Mouse (Mus musculus) midbrain, embryonic 14.5 days (tissue): ENCODE results near the gene Dlgap1. TPM values are rescaled to one million over a fixed set of nuclear protein-coding genes. Genes with fewer than 3 reads are reported as not detected.

Source experiments
- ATAC-seq: fragments of 200-750 bp; cut with Nextera tagmentation; 2 replicates; pipeline ENCODE4 v1.8.0; 2017; ENCODE audit warnings: moderate number of reproducible peaks, moderate library complexity; ENCODE audit not compliant: low FRiP score, low TSS enrichment
- DNase-seq: peaks from one replicate; pipeline ENCODE4 v3.0.0-alpha.2; 2015
- H3K27ac ChIP-seq: fragments of 300-500 bp; sonication (generic); replicated peaks from 2 replicates; pipeline ENCODE4 v1.5.1; 2014; ENCODE audit warnings: mild to moderate bottlenecking, low read depth, low read length, moderate library complexity
- H3K27me3 ChIP-seq: fragments of 300-500 bp; sonication (generic); 2 replicates; pipeline ENCODE4 v1.6.1; 2014; ENCODE audit warnings: low read length, control low read depth, mixed read lengths; ENCODE audit not compliant: control insufficient read depth, insufficient read depth
- H3K36me3 ChIP-seq: fragments of 300-500 bp; sonication (generic); 2 replicates; pipeline ENCODE4 v1.6.1; 2014; ENCODE audit warnings: low read length, control low read depth; ENCODE audit not compliant: control insufficient read depth, insufficient read depth
- H3K4me1 ChIP-seq: fragments of 300-500 bp; sonication (generic); 2 replicates; pipeline ENCODE4 v1.6.1; 2014; ENCODE audit warnings: mild to moderate bottlenecking, antibody characterized with exemption, low read length, control low read depth; ENCODE audit not compliant: control insufficient read depth, insufficient read depth
- H3K4me2 ChIP-seq: fragments of 300-500 bp; sonication (generic); 2 replicates; pipeline ENCODE4 v1.6.1; 2014; ENCODE audit warnings: mild to moderate bottlenecking, low read length, moderate library complexity
- H3K4me3 ChIP-seq: fragments of 300-500 bp; sonication (generic); replicated peaks from 2 replicates; pipeline ENCODE4 v1.5.1; 2014; ENCODE audit warnings: low read depth, low read length
- H3K9ac ChIP-seq: fragments of 300-500 bp; sonication (generic); replicated peaks from 2 replicates; pipeline ENCODE4 v1.6.1; 2014; ENCODE audit warnings: mild to moderate bottlenecking, low read length, moderate library complexity
- H3K9me3 ChIP-seq: fragments of 300-500 bp; sonication (generic); 2 replicates; pipeline ENCODE4 v1.6.1; 2016; ENCODE audit warnings: low read length, control low read depth, mixed read lengths; ENCODE audit not compliant: control insufficient read depth
- WGBS: fragments of 180-500 bp; shearing (Covaris S2); extraction: QIAGEN DNeasy Blood & Tissue Kit; methylation state at CpG from one replicate; pipeline ENCODE4 v1.1.7; 2014; 5-methylcytosine and 5-hydroxymethylcytosine counted together
- polyA plus RNA-seq: library from polyadenylated mRNA; unstranded; fragments of >200 nt; fragmentation: Nextera tagmentation; extraction: Ambion mirVana; gene quantifications from 2 replicates; pipeline ENCODE4 v1.2.1, GENCODE M21; 2014

The Dlgap1 gene
- polyA plus RNA-seq, 1 experiment from 2014 or later: 15.7 TPM

DNA sequence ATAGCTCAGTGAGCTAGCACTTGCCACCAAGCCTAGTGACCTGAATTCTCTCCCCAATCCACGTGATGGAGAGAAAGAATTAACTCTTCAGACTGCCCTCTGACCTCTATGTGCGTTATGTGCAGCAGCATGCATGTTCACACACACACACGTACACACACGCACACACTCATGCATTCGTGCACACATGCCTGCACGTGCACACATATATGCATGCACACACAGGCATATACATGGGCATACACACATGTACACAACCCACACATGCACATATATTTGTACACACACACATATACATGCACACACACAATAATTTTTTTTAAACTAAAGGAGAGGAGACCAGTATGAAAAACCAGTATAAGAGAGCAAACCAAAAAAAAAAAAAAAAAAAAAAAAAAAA lies 465.7 kb downstream of the Dlgap1 start:
- WGBS: 88% methylated on average over 6 of the region's 6 CpGs
- no peak overlapping the region for H3K4me2 ChIP-seq
- no peaks in the 10 kb centered on the region; the same call in 1 of the 2 replicates for H3K4me1 ChIP-seq
- no peaks in the 10 kb centered on the region for H3K27me3 ChIP-seq
- ATAC-seq (no peak), DNase-seq (no peak)
- no peak overlapping the region for H3K4me3 ChIP-seq
- no peaks in the 10 kb centered on the region for H3K36me3 ChIP-seq
- no peak overlapping the region for H3K9ac ChIP-seq
- no peak overlapping the region for H3K27ac ChIP-seq
- H3K9me3 ChIP-seq: no peaks in the 10 kb centered on the region

DNA sequence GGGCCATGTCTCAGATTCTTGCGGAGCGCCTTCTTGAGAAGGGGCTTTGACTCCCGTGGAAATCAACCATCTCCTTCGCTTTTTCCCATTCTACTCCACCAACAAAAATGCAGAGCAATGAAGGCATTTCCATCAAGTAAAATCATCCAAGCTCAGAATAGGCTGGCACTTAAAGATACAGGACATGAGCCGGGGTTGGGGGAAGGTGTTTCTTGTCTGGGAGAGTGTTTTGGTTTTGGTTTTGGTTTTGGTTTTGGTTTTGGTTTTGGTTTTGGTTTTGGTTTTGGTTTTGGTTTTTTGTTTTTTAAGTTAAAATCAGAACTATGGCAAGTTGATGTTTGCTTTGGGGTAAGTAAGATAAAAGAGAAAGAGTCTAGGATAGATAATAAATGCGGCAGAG lies 466.7 kb downstream of the Dlgap1 start:
- no peaks in the 10 kb centered on the region for H3K36me3 ChIP-seq
- no peak for ATAC-seq
- no peaks in the 10 kb centered on the region for H3K9me3 ChIP-seq
- H3K27ac ChIP-seq: no peak overlapping the region
- no peaks in the 10 kb centered on the region for H3K4me1 ChIP-seq
- no peaks in the 10 kb centered on the region for H3K27me3 ChIP-seq
- no peak overlapping the region for H3K9ac ChIP-seq
- no peak overlapping the region for H3K4me3 ChIP-seq
- H3K4me2 ChIP-seq: no peak overlapping the region
- WGBS: 89% methylated on average over 6 of the region's 6 CpGs
- DNase-seq: no peak

DNA sequence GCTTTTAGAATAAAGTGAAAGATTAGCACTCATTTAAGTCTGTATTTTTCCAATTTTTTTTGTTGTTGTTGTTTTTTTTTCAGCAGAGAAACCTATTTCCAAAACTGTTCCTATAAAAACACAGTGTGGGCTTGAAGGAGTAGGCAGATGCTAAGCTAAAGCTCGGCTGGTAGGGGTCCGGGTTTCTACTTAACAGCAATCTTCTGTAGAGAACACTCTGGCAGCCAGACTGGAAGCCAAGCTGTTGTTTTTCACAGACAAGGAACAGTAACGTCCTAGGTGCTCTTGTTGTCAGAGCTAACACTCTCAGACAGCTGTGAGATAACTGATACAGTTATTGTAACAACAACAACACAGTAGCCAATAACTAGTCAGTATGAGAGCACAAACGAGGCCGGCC lies 468.4 kb downstream of the Dlgap1 start:
- no peaks in the 10 kb centered on the region for H3K27me3 ChIP-seq
- DNase-seq (no peak), ATAC-seq (no peak)
- no peaks in the 10 kb centered on the region for H3K9me3 ChIP-seq
- H3K36me3 ChIP-seq: no peaks in the 10 kb centered on the region
- no peak overlapping the region for H3K27ac ChIP-seq
- WGBS: 77% methylated on average over 5 of the region's 5 CpGs
- H3K9ac ChIP-seq: no peak overlapping the region
- H3K4me1 ChIP-seq: no peaks in the 10 kb centered on the region
- no peak overlapping the region for H3K4me3 ChIP-seq
- no peak overlapping the region for H3K4me2 ChIP-seq

DNA sequence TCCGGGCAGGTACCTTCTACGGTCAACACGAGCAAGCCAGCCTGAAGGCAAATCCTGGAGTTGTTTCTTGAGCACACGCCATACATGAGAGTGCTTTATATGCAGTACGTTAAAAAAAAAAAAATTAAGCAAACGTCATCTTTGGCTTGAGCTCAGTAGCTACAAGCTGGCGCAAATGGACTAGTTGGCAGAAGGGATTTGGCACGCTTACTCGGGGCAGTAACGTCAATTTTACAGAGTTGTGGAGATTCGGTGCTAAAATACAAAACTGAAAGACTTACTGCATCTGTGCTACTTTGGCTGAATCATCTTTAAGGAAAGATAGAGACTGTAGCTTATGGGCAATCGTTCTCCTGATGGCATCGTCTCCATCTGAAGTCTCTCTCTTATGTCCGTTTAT lies 474.1 kb downstream of the Dlgap1 start:
- Histone ChIP-seq H3K27me3 (no peaks in the 10 kb centered on the region), H3K9me3 (no peaks in the 10 kb centered on the region), H3K4me1 (no peaks in the 10 kb centered on the region), H3K4me2 (no peak overlapping the region), H3K27ac (no peak overlapping the region), H3K4me3 (no peak overlapping the region), H3K36me3 (no peaks in the 10 kb centered on the region), H3K9ac (no peak overlapping the region)
- no peak for ATAC-seq
- no peak for DNase-seq
- WGBS: 91% methylated on average over 14 of the region's 14 CpGs

DNA sequence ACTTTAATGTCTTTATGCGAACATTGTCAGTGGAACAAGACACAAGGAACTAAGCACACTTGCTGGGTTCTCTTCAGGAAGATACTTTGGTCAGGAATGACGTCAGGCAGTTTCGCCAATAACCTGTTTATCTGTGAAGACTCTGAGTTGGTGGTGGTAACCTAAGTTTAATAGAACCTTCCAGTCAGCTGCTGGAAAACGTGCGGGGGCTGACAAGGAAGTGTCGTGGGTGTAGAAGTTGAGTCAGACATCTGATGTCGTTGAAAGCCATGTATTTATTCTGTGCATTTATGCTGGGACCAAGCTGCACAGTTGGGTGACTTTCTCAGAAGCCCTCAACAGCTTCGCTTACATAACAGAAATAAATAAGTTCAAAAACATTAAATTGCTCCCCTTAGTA lies 477.6 kb downstream of the Dlgap1 start:
- no peaks in the 10 kb centered on the region for H3K27me3 ChIP-seq
- H3K27ac ChIP-seq: no peak overlapping the region
- 88% methylated on average over 8 of the region's 8 CpGs for WGBS
- H3K9me3 ChIP-seq: no peaks in the 10 kb centered on the region
- no peak for ATAC-seq
- no peak overlapping the region for H3K4me2 ChIP-seq
- no peak overlapping the region for H3K9ac ChIP-seq
- no peak overlapping the region for H3K4me3 ChIP-seq
- DNase-seq: no peak
- no peaks in the 10 kb centered on the region for H3K4me1 ChIP-seq
- H3K36me3 ChIP-seq: no peaks in the 10 kb centered on the region

DNA sequence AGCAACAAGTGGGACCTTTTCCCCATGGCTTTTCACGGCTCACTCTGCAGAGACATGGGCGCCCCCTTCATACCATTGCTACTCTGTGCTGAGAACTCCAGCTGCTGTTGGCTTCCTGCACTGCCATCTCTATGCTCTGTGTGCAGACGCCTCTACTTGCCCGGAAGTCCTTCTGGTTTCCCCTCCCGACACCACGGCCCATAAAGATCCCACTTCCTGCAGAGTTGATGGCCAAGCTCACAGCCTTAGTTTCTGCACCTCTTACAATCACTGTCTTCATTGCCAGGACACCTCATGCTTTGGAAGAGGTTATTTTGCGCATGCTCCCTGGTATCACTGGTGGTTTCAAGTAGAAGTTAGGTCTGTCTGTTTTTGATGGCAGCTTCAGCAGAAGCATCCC lies 486.2 kb downstream of the Dlgap1 start:
- no peak overlapping the region for H3K4me2 ChIP-seq
- H3K4me3 ChIP-seq: no peak overlapping the region
- no peak overlapping the region for H3K27ac ChIP-seq
- H3K36me3 ChIP-seq: no peaks in the 10 kb centered on the region
- DNase-seq (no peak), ATAC-seq (no peak)
- WGBS: 93% methylated on average over 7 of the region's 7 CpGs
- H3K4me1 ChIP-seq: no peaks in the 10 kb centered on the region
- H3K9ac ChIP-seq: no peak overlapping the region
- no peaks in the 10 kb centered on the region for H3K27me3 ChIP-seq
- H3K9me3 ChIP-seq: no peaks in the 10 kb centered on the region

DNA sequence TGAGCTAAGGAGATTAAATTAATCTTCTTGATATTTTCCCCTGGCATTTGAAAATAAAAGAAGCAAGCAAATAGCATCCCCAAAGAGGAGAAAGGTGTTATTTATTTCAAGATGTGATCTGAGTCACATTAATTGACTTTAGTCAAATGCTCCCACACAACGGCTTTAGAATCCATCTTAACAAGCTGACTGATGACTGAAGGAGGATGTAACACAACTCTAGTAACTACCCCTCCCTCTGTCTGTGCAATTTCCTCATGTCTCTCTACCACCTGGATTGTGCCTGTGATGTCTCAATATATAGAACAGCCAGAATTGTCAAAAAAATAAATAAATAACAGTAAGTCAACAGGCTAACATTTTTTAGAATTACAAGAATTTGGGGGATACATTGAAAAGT lies 488.2 kb downstream of the Dlgap1 start:
- Histone ChIP-seq H3K27me3 (no peaks in the 10 kb centered on the region), H3K9ac (no peak overlapping the region), H3K4me1 (no peaks in the 10 kb centered on the region), H3K4me2 (no peak overlapping the region), H3K27ac (no peak overlapping the region), H3K36me3 (no peaks in the 10 kb centered on the region), H3K9me3 (no peaks in the 10 kb centered on the region), H3K4me3 (no peak overlapping the region)
- no peak for DNase-seq
- 60% methylated on average over 1 of the region's 1 CpGs for WGBS
- no peak for ATAC-seq

DNA sequence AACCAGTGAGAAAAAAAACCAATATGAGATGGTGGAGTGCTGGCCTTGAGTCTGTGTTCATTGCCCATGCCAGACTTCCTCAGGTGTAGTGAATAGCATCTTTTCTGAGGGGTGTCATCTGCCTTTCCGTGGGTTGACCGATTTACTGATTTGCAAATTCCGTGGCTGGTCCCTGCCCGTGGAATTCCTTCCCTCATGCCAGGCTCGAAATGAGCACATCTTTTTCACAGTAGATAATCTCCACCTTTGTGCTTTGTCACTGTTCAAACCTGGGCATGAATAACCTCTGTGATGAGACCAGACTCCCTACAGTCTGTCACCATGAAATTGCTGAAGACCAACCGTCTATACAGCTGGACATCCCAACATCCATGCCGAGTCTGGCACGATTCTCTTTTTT lies 493.4 kb downstream of the Dlgap1 start:
- Histone ChIP-seq H3K4me2 (no peak overlapping the region), H3K4me1 (no peaks in the 10 kb centered on the region), H3K4me3 (no peak overlapping the region), H3K27ac (no peak overlapping the region), H3K9me3 (no peaks in the 10 kb centered on the region), H3K27me3 (no peaks in the 10 kb centered on the region), H3K9ac (no peak overlapping the region), H3K36me3 (no peaks in the 10 kb centered on the region)
- DNase-seq (no peak), ATAC-seq (no peak)
- WGBS: 85% methylated on average over 8 of the region's 8 CpGs

DNA sequence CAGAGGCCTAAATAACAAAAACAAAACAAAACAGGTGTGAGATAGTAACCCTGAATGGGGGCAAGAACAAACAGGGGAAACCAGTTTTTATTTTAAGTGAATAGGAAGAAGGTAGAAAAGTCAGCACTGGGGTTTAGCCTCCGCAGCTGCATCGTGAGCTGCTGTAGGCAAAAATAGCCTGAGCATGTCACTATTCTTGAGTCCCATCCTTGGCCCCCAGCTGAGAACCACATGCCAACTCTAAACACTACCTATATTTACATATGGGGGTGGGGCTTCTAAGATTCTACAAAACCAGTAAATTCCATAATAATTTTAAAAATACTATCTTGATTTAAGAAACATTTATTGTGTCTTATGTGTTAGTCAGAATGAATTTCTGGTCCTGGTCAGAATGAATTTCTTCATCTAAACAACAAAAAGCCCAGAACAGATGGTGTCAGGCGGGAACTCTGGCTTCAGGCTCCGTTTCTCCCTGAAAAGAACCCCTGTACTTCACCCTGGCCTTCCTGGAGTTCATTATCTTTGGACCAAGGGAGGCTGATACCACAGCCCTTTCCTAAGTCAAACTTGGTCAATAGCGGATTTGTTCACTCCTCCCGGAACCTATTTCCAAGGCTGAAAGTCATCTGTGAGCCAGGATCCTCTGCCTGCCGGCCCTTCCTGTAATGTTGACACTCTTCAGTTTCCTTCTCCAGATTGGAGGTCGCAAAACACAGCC lies 494.1 kb downstream of the Dlgap1 start:
- Histone ChIP-seq H3K4me1 (no peaks in the 10 kb centered on the region), H3K9me3 (no peaks in the 10 kb centered on the region), H3K27me3 (no peaks in the 10 kb centered on the region), H3K4me2 (no peak overlapping the region), H3K36me3 (no peaks in the 10 kb centered on the region), H3K27ac (no peak overlapping the region), H3K4me3 (no peak overlapping the region), H3K9ac (no peak overlapping the region)
- DNase-seq: no peak
- 79% methylated on average over 8 of the region's 8 CpGs for WGBS
- no peak for ATAC-seq
